Mouse (Mus musculus) C2C12 (cell line): ENCODE measurements around the gene Ap2b1. TPM values are rescaled to one million over a fixed set of nuclear protein-coding genes. Genes with fewer than 3 reads are reported as not detected.

Experiments
- H3K27me3 ChIP-seq: one replicate; pipeline ENCODE4 v1.6.1; 2011; ENCODE audit not compliant: control insufficient read depth, insufficient read depth, insufficient read length
- H3K36me3 ChIP-seq: one replicate; pipeline ENCODE4 v1.6.1; 2011; ENCODE audit not compliant: control insufficient read depth, insufficient read depth
- H3K4me3 ChIP-seq: one replicate; pipeline ENCODE4 v1.5.1; 2011; ENCODE audit warnings: mild to moderate bottlenecking, control low read depth; ENCODE audit not compliant: poor library complexity, insufficient read depth, severe bottlenecking
- H3K79me2 ChIP-seq: one replicate; pipeline ENCODE4 v1.6.1; 2011; ENCODE audit not compliant: control insufficient read depth, insufficient read depth
- H3K79me3 ChIP-seq: one replicate; pipeline ENCODE4 v1.6.1; 2011; ENCODE audit warnings: low read depth, control low read depth
- H3ac ChIP-seq: one replicate; pipeline ENCODE3; 2011; ENCODE audit warnings: low read depth; ENCODE audit not compliant: control insufficient read depth, insufficient read length
- CEBPB ChIP-seq: IDR thresholded peaks from one replicate; pipeline ENCODE4 v1.6.1; 2011; ENCODE audit warnings: low read depth, mild to moderate bottlenecking, control low read depth, moderate library complexity
- CTCF ChIP-seq: IDR thresholded peaks from one replicate; pipeline ENCODE4 v1.5.1; 2011; ENCODE audit not compliant: control insufficient read depth, insufficient read depth, insufficient read length
- FOSL1 ChIP-seq: IDR thresholded peaks from one replicate; pipeline ENCODE4 v1.8.0; 2011; ENCODE audit warnings: mild to moderate bottlenecking, low read length; ENCODE audit not compliant: poor library complexity, insufficient read depth, severe bottlenecking
- MAX ChIP-seq: IDR thresholded peaks from one replicate; pipeline ENCODE4 v1.6.1; 2011; ENCODE audit warnings: mild to moderate bottlenecking, control low read depth
- MYOD1 ChIP-seq: IDR thresholded peaks from one replicate; pipeline ENCODE4 v1.6.1; 2011; ENCODE audit warnings: low read depth; ENCODE audit not compliant: control insufficient read depth, insufficient read length
- MYOG ChIP-seq: IDR thresholded peaks from one replicate; pipeline ENCODE4 v1.6.1; 2011; ENCODE audit not compliant: control insufficient read depth, insufficient read length; ENCODE audit errors: extremely low read depth
- USF1 ChIP-seq: IDR thresholded peaks from one replicate; pipeline ENCODE4 v1.6.1; 2011; ENCODE audit warnings: low read depth, mild to moderate bottlenecking, control low read depth, moderate library complexity
- polyA plus RNA-seq: library from polyadenylated mRNA; unstranded; fragments of >200 nt; fragmentation: generic; extraction: Trizol; gene quantifications from one replicate; pipeline ENCODE4 v1.2.1, GENCODE M21; 2012; ENCODE audit warnings: missing spikeins

Gene Ap2b1
- polyA plus RNA-seq, 1 experiment = 47.9 TPM

DNA sequence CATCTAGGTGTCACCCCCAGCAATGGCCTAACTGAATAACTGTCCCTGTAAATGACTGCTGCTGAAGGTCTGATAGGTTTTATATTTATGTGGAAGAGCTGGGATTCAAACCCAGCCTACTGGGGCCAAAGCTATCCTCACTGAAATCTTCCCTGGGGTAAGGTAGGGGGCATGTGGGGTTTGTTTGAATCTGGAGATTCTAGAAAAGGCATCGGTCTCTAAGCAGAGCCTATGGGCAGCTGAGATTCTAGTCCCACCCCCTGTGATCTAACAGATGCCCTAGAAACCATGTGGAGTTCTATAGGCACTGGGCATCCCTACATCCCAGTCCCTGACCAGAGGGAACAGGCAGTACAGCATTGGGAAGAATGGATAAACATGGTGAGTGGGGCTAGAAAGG lies 138.6 kb downstream of the Ap2b1 start, which contains the start of gene 1700020L24Rik:
Gene 1700020L24Rik (plus strand): TSS at position 301 of the 400 bp plus-strand sequence.
- Histone ChIP-seq H3K27me3 (peaks cover 16% of the 10 kb centered on the region), H3K4me3 (no peak within 1 kb of the TSS), H3K79me3 (no peaks in the 10 kb centered on the region), H3K36me3 (no peaks in the 10 kb centered on the region), H3ac (no peak within 1 kb of the TSS), H3K79me2 (no peaks in the 10 kb centered on the region)
- TF ChIP-seq FOSL1 (no peak), CTCF (no peak), USF1 (no peak)

DNA sequence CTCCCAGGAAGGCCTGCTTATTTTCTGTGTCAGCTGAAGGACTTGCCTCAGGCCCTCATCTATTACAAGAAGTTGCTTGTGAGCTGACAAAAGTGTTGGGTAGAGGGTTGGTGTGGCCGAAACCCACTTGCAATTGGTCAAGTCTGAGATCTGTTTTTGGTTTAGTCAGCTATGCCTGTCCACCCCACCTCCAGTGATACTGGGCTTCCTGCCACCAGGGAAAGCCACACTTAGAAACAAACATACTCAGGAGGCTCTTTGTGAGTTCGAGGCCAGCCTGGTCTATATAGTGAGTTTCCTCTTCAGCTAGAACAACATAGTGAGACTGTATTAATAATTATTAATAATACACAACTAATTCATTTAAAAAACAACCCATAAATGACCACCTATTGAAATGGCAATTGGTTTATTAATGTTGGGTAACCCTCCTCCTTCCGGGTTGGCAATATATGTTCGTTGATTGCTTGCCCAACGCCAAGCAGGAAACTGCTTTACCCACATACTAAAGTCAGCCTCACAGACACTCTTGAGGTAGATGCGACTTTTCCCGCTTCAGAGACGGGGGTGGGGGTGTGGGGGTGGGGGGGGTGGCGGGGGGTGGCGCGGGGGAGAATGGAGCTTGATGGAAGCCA lies 140.7 kb downstream of the Ap2b1 start:
- Histone ChIP-seq H3K4me3 (no peak overlapping the region), H3ac (no peak overlapping the region), H3K79me3 (no peaks in the 10 kb centered on the region), H3K79me2 (no peaks in the 10 kb centered on the region), H3K27me3 (peaks cover 16% of the 10 kb centered on the region), H3K36me3 (no peaks in the 10 kb centered on the region)
- TF ChIP-seq MAX = no peak
- TF ChIP-seq FOSL1 = no peak
- no peak for TF ChIP-seq CEBPB
- no peak for TF ChIP-seq CTCF
- no peak for TF ChIP-seq MYOG
- no peak for TF ChIP-seq MYOD1
- TF ChIP-seq USF1 = no peak

DNA sequence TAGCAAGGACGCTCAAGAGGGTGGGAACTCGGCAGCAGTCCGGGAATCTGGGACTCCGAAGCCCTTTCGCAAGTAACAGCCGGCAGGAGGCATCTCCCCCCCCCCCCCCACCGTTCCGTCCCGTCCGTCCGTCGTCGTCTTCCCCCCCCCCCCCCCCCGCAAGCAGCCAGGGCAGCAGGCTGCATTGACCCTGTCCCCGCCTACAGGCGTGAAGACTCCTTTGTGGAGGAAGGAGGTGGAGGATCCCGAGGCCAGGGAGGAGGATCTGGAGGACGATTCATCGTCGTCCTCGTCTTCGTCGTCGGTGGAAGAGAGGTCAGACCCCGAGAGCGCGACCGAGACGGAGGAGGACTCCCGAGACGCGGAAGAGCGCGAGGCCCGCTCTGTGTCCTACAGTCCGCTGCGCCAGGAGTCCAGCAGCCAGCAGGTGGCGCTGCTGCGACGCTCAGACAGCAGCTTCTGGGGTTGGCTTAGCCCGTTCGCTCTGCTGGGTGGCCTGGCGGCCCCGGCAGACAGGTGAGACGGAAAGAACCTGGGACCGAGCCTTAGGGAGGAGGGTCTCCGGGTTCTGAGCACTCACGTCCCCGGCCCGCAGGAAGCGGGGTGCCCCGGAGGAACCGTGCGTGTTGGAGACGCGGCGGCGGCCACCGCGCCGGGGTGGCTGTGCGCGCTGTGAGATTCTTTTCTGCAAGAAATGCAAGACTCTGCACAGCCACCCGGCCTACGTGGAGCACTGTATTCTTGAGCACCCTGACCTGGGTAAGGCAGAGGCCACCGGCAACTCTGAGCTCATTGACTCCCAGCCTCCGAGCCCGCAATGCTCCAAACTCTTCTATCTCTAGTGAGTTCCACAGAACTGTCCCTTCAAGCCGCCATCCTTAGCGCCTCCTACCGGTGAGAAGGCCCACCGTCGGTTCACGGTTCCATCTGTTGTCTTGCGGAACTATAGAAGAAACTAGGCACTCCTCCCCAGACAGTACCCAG lies 141.5 kb downstream of the Ap2b1 start:
- TF ChIP-seq CTCF = peak; percentile 99
- no peak for TF ChIP-seq CEBPB
- TF ChIP-seq MYOD1 = no peak
- Histone ChIP-seq H3K36me3 (no peaks in the 10 kb centered on the region), H3K79me2 (no peaks in the 10 kb centered on the region)

DNA sequence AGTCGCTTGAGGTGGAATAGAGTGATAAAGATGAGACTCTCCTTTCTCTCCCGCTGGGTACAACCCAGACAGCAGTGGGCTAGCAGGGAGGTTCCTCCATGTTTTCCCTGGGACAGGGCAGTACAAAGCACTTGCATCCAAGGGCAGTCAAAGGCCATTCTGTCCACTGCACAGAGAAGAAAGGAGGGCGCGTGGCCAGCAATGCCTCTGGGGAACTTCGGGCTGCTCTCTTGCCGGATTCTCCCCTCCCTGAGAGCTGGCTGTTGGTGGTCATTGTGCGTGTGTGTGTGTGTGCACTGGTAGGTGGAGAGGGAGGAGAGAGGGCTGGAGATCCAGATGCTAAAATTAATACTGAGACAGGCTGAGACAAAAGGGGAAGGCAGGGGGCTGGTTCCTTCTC lies 142.4 kb downstream of the Ap2b1 start:
- Histone ChIP-seq H3K4me3 (no peak overlapping the region), H3K79me2 (no peaks in the 10 kb centered on the region), H3ac (no peak overlapping the region), H3K36me3 (no peaks in the 10 kb centered on the region), H3K27me3 (peaks cover 3% of the 10 kb centered on the region), H3K79me3 (no peaks in the 10 kb centered on the region)
- TF ChIP-seq FOSL1 = no peak
- TF ChIP-seq CTCF = no peak
- TF ChIP-seq USF1 = no peak
- TF ChIP-seq MYOG = no peak
- no peak for TF ChIP-seq CEBPB

More for the DNA sequence above, 141.5 kb downstream of the Ap2b1 start:
- H3ac ChIP-seq = peak overlapping the region; percentile 56
- H3K79me3 ChIP-seq = no peaks in the 10 kb centered on the region
- no peak overlapping the region for H3K4me3 ChIP-seq
- H3K27me3 ChIP-seq = peaks cover 7% of the 10 kb centered on the region

DNA sequence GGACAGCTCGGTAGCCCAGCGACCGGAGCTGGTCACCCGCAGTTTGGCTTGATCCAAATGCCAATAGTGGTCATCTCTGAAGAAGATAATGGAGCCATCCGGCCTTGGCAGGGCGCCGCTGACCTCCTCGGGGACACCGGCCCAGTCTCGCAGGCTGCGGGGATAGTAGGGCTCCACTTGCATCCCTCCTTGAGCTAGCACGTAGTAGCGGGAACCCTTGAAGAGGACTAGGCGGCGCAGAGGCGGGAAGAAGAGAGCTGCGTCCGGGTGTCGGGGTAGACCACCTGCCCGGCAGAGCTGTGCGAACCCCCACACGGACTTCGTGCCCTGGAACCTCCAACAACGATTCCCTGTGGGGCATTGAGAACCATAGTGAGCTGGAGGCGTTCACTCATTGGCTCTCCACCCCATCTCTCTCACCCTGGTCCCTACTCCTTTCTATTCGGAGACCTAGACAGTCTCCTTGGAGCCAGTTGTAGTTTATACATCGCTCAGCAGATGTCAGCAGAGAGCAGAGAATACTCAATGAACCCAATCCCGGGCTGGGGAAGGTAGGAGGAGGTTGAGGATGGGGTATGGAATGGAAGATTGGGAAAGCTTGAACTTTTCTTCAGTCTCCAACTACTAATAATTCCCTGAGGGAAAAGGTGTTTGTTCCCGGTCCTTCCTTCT lies 143.9 kb downstream of the Ap2b1 start:
- Histone ChIP-seq H3ac (no peak overlapping the region), H3K79me2 (no peaks in the 10 kb centered on the region), H3K4me3 (no peak overlapping the region), H3K27me3 (peaks cover 3% of the 10 kb centered on the region), H3K36me3 (no peaks in the 10 kb centered on the region), H3K79me3 (no peaks in the 10 kb centered on the region)
- no peak for TF ChIP-seq MAX
- TF ChIP-seq USF1 = no peak
- no peak for TF ChIP-seq CTCF
- no peak for TF ChIP-seq MYOG
- no peak for TF ChIP-seq MYOD1
- TF ChIP-seq CEBPB = no peak

DNA sequence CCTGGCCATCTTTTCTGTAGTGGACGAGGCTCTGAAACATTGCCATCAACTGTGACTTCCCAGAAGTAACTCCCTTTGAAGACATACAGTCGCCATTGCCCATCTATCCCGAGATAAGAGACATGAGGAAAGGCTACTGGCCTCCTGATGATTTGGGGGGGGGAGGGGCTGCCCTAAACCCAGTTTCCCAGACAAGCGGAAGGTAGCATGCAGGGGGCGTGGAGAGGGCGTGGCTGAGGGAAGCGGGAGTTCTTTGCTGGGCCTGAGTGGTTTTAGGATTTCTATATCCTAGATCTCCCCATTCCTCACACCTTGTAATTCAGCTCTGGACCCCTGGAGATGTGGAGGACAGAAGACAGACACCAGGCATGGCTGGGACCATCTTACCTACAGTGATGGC lies 145.0 kb downstream of the Ap2b1 start:
- no peak overlapping the region for H3K4me3 ChIP-seq
- no peaks in the 10 kb centered on the region for H3K36me3 ChIP-seq
- H3ac ChIP-seq = no peak overlapping the region
- no peaks in the 10 kb centered on the region for H3K79me3 ChIP-seq
- peaks cover 3% of the 10 kb centered on the region for H3K27me3 ChIP-seq
- no peaks in the 10 kb centered on the region for H3K79me2 ChIP-seq
- TF ChIP-seq CTCF (no peak), MYOD1 (no peak)
